Mouse (Mus musculus): ENCODE data around the gene Il2ra.

GRCm38 (mm10) chr2:11597906-11598305 is 44.7 kb upstream of the Il2ra start:
- TF ChIP-seq CTCF (IDR thresholded peaks at IDR 0.05; ENCODE audit: borderline replicate concordance, insufficient read depth, low read depth, low read length) (no peak), POLR2A (IDR thresholded peaks at IDR 0.05; ENCODE audit: borderline replicate concordance, insufficient read depth, low read length) (no peak)
